Mouse (Mus musculus): ENCODE measurements around the gene Pcmt1. TPM values are rescaled to one million over a fixed set of nuclear protein-coding genes. Genes with fewer than 3 reads are reported as not detected.
"Not testable (repeated sequence)": the region's sequence is repeated elsewhere in the genome, so short reads cannot be mapped to it uniquely, and the experiment has no call there.

Gene Pcmt1
- polyA plus RNA-seq, 1 experiment, result 8.5 TPM

DNA sequence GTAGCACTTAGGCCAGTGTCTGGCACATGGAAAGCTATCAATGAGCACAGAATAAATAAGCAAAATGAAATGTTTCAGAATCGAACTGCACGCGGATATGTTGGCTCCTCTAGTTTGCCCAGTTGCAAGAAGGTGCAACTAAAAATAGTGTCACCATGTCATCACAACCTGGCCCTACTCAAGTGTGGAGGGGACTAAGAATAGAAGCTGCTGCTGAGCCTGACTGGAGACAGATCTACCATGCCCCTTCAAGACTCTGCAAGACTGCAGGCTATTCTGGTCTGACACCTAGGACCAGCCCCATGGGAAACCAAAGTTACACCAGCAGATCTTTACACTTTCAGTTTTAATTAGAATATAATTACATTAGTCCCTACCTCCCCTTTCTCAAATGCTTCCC, 58.6 kb downstream of the Pcmt1 start:
- Histone ChIP-seq H3K4me1 (ENCODE audit: control insufficient read depth) (peaks cover 6% of the 10 kb centered on the region), H3K4me3 (replicated peaks) (no peak overlapping the region), H3K9me3 (ENCODE audit: control insufficient read depth, low read length) (no peaks in the 10 kb centered on the region), H3K36me3 (ENCODE audit: control insufficient read depth) (peaks cover 12% of the 10 kb centered on the region), H3K27me3 (ENCODE audit: control insufficient read depth) (no peaks in the 10 kb centered on the region)
- TF ChIP-seq TAL1 (IDR thresholded peaks at IDR 0.05; ENCODE audit: low read length), result no peak
- TF ChIP-seq GATA1 (IDR thresholded peaks at IDR 0.05; ENCODE audit: low read length), result no peak

DNA sequence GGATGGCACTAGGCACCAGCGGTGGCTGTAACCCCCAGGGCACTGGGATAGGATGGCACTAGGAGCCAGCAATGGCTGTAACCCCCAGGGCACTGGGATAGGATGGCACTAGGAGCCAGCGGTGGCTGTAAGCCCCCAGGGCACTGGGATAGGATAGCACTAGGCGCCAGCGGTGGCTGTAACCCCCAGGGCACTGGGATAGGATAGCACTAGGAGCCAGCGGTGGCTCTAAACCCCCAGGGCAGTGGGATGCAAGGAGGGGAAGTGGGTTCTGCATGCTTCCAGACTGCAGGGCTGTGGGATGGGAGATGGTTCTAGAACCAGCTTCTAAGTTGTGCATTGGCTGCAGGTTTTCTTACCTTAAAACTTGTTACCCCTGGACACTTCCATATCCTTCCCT, 60.2 kb downstream of the Pcmt1 start:
- no peak for TF ChIP-seq TAL1 (IDR thresholded peaks at IDR 0.05; ENCODE audit: low read length)
- TF ChIP-seq GATA1 (IDR thresholded peaks at IDR 0.05; ENCODE audit: low read length), result no peak
- H3K27me3 ChIP-seq (ENCODE audit: control insufficient read depth), result no peaks in the 10 kb centered on the region
- H3K36me3 ChIP-seq (ENCODE audit: control insufficient read depth), result no peaks in the 10 kb centered on the region
- H3K4me1 ChIP-seq (ENCODE audit: control insufficient read depth), result peaks cover 6% of the 10 kb centered on the region
- no peaks in the 10 kb centered on the region for H3K9me3 ChIP-seq (ENCODE audit: control insufficient read depth, low read length)
- no peak overlapping the region for H3K4me3 ChIP-seq (replicated peaks)

DNA sequence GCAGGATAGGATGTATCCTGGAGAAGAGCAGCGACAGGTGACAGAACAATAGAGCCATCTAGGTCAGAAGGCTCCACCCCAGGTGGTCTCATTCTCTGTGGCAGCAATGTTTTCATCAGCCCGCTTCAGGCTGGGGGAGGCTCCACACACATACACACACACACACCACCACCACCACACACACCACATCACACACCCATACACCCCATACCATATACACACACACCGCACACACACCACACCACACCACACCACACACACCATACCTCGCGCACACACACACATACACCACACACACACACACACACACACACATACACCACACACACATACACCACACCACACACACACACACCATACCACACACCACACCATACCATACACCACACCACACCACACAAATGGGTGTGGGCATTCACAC, 61.1 kb downstream of the Pcmt1 start:
- Histone ChIP-seq H3K4me1 (ENCODE audit: control insufficient read depth) (peaks cover 6% of the 10 kb centered on the region), H3K9me3 (ENCODE audit: control insufficient read depth, low read length) (no peaks in the 10 kb centered on the region), H3K27me3 (ENCODE audit: control insufficient read depth) (no peaks in the 10 kb centered on the region), H3K4me3 (replicated peaks) (no peak overlapping the region), H3K36me3 (ENCODE audit: control insufficient read depth) (no peaks in the 10 kb centered on the region)
- no peak for TF ChIP-seq GATA1 (IDR thresholded peaks at IDR 0.05; ENCODE audit: low read length)

DNA sequence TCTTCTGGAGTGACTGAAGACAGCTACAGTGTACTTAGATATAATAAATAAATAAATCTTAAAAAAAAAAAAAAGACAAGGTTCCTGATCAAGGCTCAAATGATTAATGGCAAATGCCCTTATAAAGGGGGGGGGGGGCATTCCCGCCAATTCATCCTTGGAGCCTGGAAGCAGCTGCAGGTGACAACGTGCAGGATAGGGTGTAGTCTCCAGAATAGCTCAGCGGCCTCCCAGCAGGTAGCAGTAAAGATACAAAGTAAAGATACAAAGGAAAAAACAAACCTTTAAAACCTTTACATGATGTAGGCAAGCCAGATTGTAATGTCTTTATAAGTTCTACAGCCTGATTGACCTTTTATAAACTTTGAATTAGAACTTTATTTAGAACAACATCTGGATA, 63.4 kb downstream of the Pcmt1 start:
- H3K4me3 ChIP-seq (replicated peaks); H3K27me3 ChIP-seq (ENCODE audit: control insufficient read depth); H3K4me1 ChIP-seq (ENCODE audit: control insufficient read depth); H3K36me3 ChIP-seq (ENCODE audit: control insufficient read depth); H3K9me3 ChIP-seq (ENCODE audit: control insufficient read depth, low read length): not testable (repeated sequence)

DNA sequence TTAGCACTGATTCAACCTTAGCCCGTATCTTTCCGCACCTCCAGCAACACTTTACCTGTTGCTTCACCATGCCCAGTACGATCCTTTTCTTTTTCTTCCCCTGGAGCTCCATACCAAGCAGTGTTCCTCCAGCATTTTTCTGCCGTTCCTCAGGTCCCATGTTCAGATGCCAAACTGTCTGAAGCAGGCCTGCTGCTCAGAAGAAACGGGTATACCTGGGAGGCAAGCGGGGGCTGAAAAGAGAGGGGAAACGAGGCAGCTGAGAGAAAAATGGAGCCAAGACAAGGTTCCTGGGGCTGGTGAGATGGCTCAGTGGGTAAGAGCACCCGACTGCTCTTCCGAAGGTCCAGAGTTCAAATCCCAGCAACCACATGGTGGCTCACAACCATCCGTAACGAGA, 63.8 kb downstream of the Pcmt1 start:
- H3K4me1 ChIP-seq (ENCODE audit: control insufficient read depth); H3K9me3 ChIP-seq (ENCODE audit: control insufficient read depth, low read length); H3K27me3 ChIP-seq (ENCODE audit: control insufficient read depth); H3K36me3 ChIP-seq (ENCODE audit: control insufficient read depth); H3K4me3 ChIP-seq (replicated peaks): not testable (repeated sequence)

- no peaks in the 10 kb centered on the region for H3K9me3 ChIP-seq (ENCODE audit: control insufficient read depth, low read length)
- no peaks in the 10 kb centered on the region for H3K4me1 ChIP-seq (ENCODE audit: control insufficient read depth)
- no peaks in the 10 kb centered on the region for H3K36me3 ChIP-seq (ENCODE audit: control insufficient read depth)
- no peak overlapping the region for H3K4me3 ChIP-seq (replicated peaks)
- H3K27me3 ChIP-seq (ENCODE audit: control insufficient read depth), result no peaks in the 10 kb centered on the region
- TF ChIP-seq GATA1 (IDR thresholded peaks at IDR 0.05; ENCODE audit: low read length) (no peak), TAL1 (IDR thresholded peaks at IDR 0.05; ENCODE audit: low read length) (no peak)
These were observed 66.1 kb downstream of the Pcmt1 start for GRCm38 (mm10) chr10:7614834-7615233.

DNA sequence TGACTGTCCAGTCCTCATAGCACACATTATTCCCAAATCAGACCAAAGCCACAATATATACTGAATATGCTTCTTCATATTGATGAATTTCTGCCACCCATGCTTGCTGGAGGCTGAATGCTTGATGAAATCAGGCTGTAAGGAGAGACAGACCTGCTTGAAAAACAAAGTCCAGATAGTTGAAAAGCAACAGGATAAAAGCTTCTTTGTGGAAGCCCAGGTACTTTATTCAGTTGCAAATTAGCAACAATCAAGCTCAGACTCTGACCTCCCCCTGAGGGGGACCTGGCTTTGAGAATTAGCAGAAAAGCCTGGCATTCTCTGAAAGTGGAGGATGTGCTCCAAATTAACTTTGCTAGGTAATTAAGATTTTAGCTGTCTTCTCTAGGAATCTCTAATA, 68.7 kb downstream of the Pcmt1 start:
- H3K27me3 ChIP-seq (ENCODE audit: control insufficient read depth); H3K4me1 ChIP-seq (ENCODE audit: control insufficient read depth); H3K4me3 ChIP-seq (replicated peaks); H3K36me3 ChIP-seq (ENCODE audit: control insufficient read depth); H3K9me3 ChIP-seq (ENCODE audit: control insufficient read depth, low read length): not testable (repeated sequence)

- no peak for TF ChIP-seq GATA1 (IDR thresholded peaks at IDR 0.05; ENCODE audit: low read length)
- no peak for TF ChIP-seq TAL1 (IDR thresholded peaks at IDR 0.05; ENCODE audit: low read length)
- H3K9me3 ChIP-seq (ENCODE audit: control insufficient read depth, low read length), result no peaks in the 10 kb centered on the region
- no peaks in the 10 kb centered on the region for H3K4me1 ChIP-seq (ENCODE audit: control insufficient read depth)
- no peak overlapping the region for H3K4me3 ChIP-seq (replicated peaks)
- no peaks in the 10 kb centered on the region for H3K36me3 ChIP-seq (ENCODE audit: control insufficient read depth)
- no peaks in the 10 kb centered on the region for H3K27me3 ChIP-seq (ENCODE audit: control insufficient read depth)
These were observed 69.3 kb downstream of the Pcmt1 start for GRCm38 (mm10) chr10:7611647-7612046.

GRCm38 (mm10) chr10:7608611-7609010, 72.3 kb downstream of the Pcmt1 start:
- H3K27me3 ChIP-seq (ENCODE audit: control insufficient read depth), result no peaks in the 10 kb centered on the region
- TF ChIP-seq TAL1 (IDR thresholded peaks at IDR 0.05; ENCODE audit: low read length), result no peak
- H3K36me3 ChIP-seq (ENCODE audit: control insufficient read depth), result no peaks in the 10 kb centered on the region
- no peaks in the 10 kb centered on the region for H3K4me1 ChIP-seq (ENCODE audit: control insufficient read depth)
- no peak overlapping the region for H3K4me3 ChIP-seq (replicated peaks)
- H3K9me3 ChIP-seq (ENCODE audit: control insufficient read depth, low read length), result no peaks in the 10 kb centered on the region

- H3K9me3 ChIP-seq (ENCODE audit: control insufficient read depth, low read length), result no peaks in the 10 kb centered on the region
- TF ChIP-seq GATA1 (IDR thresholded peaks at IDR 0.05; ENCODE audit: low read length) (no peak), TAL1 (IDR thresholded peaks at IDR 0.05; ENCODE audit: low read length) (no peak)
These were observed 74.5 kb downstream of the Pcmt1 start for GRCm38 (mm10) chr10:7606437-7606836.

GRCm38 (mm10) chr10:7605168-7605567, 75.8 kb downstream of the Pcmt1 start:
- H3K4me1 ChIP-seq (ENCODE audit: control insufficient read depth), result no peaks in the 10 kb centered on the region
- no peaks in the 10 kb centered on the region for H3K27me3 ChIP-seq (ENCODE audit: control insufficient read depth)
- no peak overlapping the region for H3K4me3 ChIP-seq (replicated peaks)
- no peaks in the 10 kb centered on the region for H3K36me3 ChIP-seq (ENCODE audit: control insufficient read depth)
- TF ChIP-seq GATA1 (IDR thresholded peaks at IDR 0.05; ENCODE audit: low read length) (no peak), TAL1 (IDR thresholded peaks at IDR 0.05; ENCODE audit: low read length) (no peak)
- no peaks in the 10 kb centered on the region for H3K9me3 ChIP-seq (ENCODE audit: control insufficient read depth, low read length)

More at GRCm38 (mm10) chr10:7606437-7606836, 74.5 kb downstream of the Pcmt1 start:
- Histone ChIP-seq H3K36me3 (ENCODE audit: control insufficient read depth) (no peaks in the 10 kb centered on the region), H3K4me3 (replicated peaks) (no peak overlapping the region), H3K4me1 (ENCODE audit: control insufficient read depth) (no peaks in the 10 kb centered on the region), H3K27me3 (ENCODE audit: control insufficient read depth) (no peaks in the 10 kb centered on the region)

Measured in erythroblast, embryonic 14.5 days (primary cell).